Mouse (Mus musculus) bone marrow macrophage, adult 2 months (primary cell): Measurements from ENCODE around the gene Phactr2. TPM values are rescaled to one million over a fixed set of nuclear protein-coding genes. Genes with fewer than 3 reads are reported as not detected.

Experiments used
- H3K27ac ChIP-seq: 2 replicates; pipeline ENCODE4 v1.5.1; 2012; ENCODE audit warnings: low read depth, low read length; ENCODE audit not compliant: insufficient read depth
- H3K4me1 ChIP-seq: 2 replicates; pipeline ENCODE4 v1.6.1; 2012; ENCODE audit warnings: low read length; ENCODE audit not compliant: control insufficient read depth, insufficient read depth
- H3K4me3 ChIP-seq: 2 replicates; pipeline ENCODE4 v1.5.1; 2012; ENCODE audit warnings: mild to moderate bottlenecking, low read length, moderate library complexity; ENCODE audit not compliant: insufficient read depth
- CTCF ChIP-seq: IDR thresholded peaks from 2 replicates; pipeline ENCODE4 v1.5.1; 2012; ENCODE audit warnings: low read depth, mild to moderate bottlenecking, low read length, moderate library complexity
- POLR2A ChIP-seq: IDR thresholded peaks from 2 replicates; pipeline ENCODE4 v1.6.1; 2012; ENCODE audit warnings: mild to moderate bottlenecking, low read depth, low read length, borderline replicate concordance
- polyA plus RNA-seq: library from polyadenylated mRNA; stranded (reverse); fragments of >200 nt; gene quantifications from 2 replicates; pipeline ENCODE4 v1.2.4, GENCODE M21; 2012; ENCODE audit not compliant: missing spikeins, insufficient read depth, insufficient read length

The Phactr2 gene
- polyA plus RNA-seq, 1 experiment = 26.0 TPM

DNA sequence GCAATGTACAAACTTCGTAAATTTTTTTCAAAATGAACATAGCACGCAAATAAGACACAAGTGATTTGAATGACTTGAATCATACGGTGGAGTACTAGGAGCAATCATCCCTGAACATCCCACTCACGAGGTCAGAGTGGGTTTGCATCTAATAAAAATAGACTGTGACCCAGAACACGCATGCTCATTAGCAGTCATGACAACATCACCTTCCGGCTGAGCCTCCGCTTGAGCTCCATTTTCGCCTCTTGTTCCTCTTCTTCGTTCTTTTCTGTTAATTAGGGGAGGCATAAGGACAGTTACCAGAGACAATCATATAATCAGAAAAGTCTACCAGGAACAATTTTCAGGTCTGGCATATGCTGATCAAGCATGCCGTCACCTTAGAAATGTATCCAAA lies 240.3 kb downstream of the Phactr2 start:
- Histone ChIP-seq H3K27ac (no peak overlapping the region), H3K4me3 (no peak overlapping the region), H3K4me1 (no peaks in the 10 kb centered on the region)
- TF ChIP-seq CTCF (no peak), POLR2A (no peak)

DNA sequence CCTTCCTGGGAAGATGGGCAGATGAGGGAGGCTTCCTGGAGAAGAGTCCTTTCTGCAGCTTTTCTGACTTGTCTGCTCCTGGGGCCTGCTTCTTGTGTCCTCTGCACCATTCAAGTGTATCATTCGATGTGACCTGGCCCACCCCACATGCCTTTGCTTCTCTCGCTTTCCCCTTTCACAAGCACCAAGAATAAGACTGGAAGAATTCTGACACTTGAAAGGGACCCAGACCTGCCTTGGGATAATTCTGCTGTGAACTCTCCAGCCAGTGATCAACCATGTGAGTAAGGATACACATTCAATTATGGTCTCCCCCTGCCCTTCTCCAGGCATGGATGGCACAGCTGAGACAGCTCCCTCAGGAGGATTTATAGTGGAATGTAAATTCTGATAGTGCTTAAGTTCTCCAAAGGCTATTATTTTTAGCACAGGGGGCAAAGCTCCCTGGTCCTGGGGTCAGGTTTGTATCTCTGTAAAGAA lies 241.0 kb downstream of the Phactr2 start:
- TF ChIP-seq POLR2A (no peak), CTCF (no peak)
- H3K4me3 ChIP-seq = no peak overlapping the region
- no peak overlapping the region for H3K27ac ChIP-seq
- H3K4me1 ChIP-seq = no peaks in the 10 kb centered on the region

DNA sequence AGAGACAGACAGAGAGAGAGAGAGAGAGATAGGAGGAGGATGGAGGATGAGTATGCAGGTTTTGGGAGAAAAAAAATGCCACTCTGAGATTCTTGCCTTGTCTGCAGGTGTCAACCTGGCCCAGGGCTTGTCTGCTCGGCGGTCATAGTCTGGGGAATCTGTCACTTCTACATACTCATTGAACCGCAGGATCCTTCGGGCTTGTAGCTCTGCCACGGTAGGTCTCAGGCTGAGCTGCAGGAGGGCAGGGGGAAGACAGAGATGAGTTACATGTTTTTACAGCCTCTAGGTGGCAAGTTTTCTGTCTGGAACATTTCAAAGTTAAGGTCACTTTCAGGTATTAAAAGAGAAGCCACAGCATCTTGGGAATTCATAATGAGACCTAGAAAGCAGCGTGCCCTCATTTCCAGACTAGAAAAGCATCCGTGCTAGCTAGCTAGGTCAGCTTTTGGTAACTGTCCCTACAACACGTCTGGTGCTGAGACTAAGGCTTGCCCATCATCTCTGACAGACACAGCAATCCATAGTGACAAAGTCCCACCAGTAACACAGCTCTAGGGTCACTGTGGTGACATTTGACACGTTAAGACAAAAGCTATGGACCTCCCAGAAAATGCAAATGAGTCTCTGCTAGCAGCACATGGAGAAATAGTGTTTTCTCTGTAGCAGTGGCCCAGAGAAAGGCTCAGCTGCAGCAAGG lies 241.6 kb downstream of the Phactr2 start:
- no peak overlapping the region for H3K4me3 ChIP-seq
- TF ChIP-seq POLR2A (no peak), CTCF (no peak)
- H3K4me1 ChIP-seq = no peaks in the 10 kb centered on the region
- H3K27ac ChIP-seq = no peak overlapping the region

DNA sequence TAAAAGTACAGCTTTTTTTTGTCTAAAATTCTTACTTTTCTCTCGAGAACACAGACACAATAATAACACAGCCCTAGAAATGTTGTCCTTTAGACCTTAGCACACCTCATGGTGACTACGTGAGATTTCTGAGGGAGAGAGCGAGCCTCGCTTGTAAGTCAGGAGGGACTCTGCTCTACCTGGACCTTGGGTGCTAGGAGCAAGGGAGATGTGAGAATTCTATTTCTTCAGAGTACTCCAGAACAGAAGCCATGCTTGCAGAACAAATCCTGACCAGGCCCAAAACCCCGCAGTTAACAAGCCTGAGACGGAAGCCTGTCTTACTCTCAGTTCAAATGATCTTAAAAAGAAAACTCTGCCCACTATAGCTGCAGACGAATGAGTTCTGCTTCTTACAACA lies 243.5 kb downstream of the Phactr2 start:
- TF ChIP-seq POLR2A (no peak), CTCF (no peak)

DNA sequence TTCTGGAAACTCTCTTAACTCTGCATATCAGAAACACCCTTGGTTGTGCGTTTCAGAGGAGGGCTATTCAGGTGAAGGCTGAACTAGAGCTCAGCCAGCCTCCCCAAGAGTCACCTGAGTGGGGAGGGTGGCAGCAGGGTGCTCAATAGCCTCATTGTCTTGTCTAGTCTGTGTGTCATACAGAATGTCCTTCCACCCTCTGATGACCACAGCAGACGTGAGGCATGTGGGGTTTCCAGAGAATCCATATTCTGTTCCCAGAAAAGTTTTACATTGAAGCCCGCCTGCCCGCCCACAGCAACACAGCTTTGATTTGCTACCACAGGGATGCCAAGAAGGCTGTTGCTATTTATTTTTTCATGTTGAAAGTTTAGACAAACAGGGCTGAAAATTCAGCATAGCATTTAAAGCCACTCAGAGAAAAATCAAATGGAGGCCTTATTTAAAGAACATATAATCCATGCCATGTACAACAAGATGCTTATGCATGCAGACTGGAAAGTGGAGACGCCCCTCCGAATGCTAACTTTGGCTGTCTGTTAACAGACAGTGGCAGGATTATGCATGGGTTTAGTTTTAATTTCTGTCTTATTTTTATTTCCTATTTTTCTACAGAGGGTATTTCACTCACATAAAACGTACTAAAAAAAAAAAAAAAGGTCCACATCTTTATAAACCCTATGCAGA lies 248.7 kb downstream of the Phactr2 start:
- H3K27ac ChIP-seq = no peak overlapping the region
- no peak for TF ChIP-seq POLR2A
- no peak for TF ChIP-seq CTCF
- no peak overlapping the region for H3K4me3 ChIP-seq
- H3K4me1 ChIP-seq = no peaks in the 10 kb centered on the region

More for the DNA sequence above, 243.5 kb downstream of the Phactr2 start:
- H3K4me3 ChIP-seq = no peak overlapping the region
- H3K4me1 ChIP-seq = no peaks in the 10 kb centered on the region
- no peak overlapping the region for H3K27ac ChIP-seq

DNA sequence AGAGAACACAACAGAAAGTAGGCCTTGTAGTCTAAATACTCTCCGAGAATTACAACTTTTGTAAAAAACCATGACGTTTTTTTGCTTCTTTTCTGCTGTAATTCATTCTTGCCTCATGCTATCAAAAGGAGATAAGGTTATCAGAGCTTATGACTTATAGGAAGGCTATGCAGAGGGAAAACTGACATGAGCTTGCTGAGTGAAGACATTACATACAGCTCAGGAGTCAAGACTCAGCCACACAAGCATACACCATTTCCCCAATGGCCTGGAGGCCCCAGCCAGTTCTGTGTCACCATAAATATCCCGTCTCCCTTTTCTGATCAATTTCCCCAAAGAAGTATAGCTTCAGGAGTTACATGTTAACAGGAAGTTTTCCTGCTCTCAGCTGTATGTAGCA lies 252.1 kb downstream of the Phactr2 start:
- Histone ChIP-seq H3K27ac (no peak overlapping the region), H3K4me3 (no peak overlapping the region), H3K4me1 (no peaks in the 10 kb centered on the region)
- no peak for TF ChIP-seq CTCF
- TF ChIP-seq POLR2A = no peak

DNA sequence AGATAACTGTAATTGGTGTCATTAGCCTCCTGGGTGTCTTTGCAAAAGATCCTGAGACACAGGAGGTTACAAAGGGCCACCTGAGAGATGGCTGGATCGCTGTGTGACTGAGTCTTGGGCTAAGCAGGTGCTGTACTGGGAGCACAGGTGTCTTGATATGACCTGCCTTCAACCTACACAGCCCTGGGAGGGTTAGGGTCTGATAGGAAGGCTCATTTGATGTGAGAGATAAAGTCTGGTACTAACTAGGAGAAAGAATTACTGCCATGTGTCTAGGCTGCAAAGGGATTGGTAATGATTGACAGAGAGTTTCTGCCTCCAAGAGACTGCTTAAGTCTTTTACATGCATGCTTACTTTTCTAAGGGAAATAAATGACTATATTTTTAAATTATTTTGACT lies 254.2 kb downstream of the Phactr2 start:
- TF ChIP-seq CTCF = no peak
- TF ChIP-seq POLR2A = no peak
- no peaks in the 10 kb centered on the region for H3K4me1 ChIP-seq
- H3K4me3 ChIP-seq = no peak overlapping the region
- H3K27ac ChIP-seq = no peak overlapping the region

DNA sequence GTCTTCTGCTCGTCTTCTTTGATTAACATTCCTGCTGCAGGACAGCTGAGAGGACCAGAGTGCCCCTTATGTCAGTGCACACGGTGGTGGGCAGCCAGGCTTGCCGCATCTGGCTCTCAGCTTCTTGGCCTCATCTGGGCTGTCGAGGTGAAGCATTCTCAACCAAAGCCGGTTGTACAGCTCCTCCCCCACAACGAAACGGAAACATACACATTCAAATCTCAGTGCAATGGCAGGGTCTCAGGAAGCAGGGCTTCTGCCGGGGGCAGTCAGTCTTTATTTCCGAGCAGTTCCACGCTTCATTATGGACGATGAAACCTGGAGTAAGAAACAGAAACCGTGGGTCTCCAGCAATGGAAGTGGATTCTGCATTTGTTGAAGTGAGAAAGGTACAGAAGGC lies 260.3 kb downstream of the Phactr2 start:
- no peaks in the 10 kb centered on the region for H3K4me1 ChIP-seq
- H3K4me3 ChIP-seq = no peak overlapping the region
- H3K27ac ChIP-seq = no peak overlapping the region
- TF ChIP-seq CTCF (no peak), POLR2A (no peak)

DNA sequence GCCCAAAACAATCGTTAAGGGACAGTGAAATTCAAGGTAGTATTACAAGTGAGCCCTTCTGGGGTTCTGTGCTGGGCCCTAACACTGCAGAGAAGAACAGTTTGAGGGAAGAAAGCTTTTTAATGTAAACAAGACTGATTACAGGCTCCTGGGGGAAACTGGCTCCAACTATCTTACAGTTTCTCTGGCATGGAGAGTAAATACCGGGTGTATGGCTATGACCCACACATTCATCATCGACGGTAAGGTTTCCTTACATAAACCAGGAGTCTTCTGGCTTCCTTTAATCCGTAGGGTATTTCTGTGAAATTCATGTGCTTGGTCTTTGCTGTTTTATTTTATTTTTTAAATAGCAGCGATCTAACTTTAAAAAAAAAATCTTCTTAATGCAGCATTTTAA lies 261.4 kb downstream of the Phactr2 start:
- TF ChIP-seq POLR2A = no peak
- no peak for TF ChIP-seq CTCF
- Histone ChIP-seq H3K27ac (no peak overlapping the region), H3K4me3 (no peak overlapping the region), H3K4me1 (no peaks in the 10 kb centered on the region)

DNA sequence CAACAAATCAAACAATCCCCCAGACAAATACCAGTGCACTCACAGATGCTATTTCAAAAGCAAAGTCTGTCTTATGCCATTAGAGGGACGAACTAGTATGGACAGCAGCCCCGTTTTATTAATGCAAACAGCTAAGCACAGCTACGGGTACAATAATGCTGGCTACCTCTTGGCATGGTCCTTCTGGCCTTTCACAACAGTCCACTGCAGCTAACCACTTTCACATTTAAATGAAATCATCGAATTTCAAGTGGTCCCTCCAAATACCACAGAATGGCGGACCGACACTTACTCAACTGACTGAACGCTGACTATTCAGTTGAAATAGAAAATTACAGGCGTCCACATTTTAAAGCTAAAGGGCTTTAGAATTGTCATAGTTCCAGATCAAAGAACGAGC lies 261.9 kb downstream of the Phactr2 start:
- Histone ChIP-seq H3K4me3 (no peak overlapping the region), H3K4me1 (no peaks in the 10 kb centered on the region), H3K27ac (no peak overlapping the region)
- TF ChIP-seq CTCF = no peak
- TF ChIP-seq POLR2A = no peak
